Mouse (Mus musculus) testis, adult 2 months (tissue): ENCODE results near the gene Macrod1.

Source experiments
- CTCF ChIP-seq: fragments of 200-500 bp; IDR thresholded peaks from 2 replicates; pipeline ENCODE4 v1.5.1; 2012; ENCODE audit warnings: low read depth, mild to moderate bottlenecking, inconsistent platforms, low read length, moderate library complexity; ENCODE audit not compliant: control insufficient read depth, insufficient read depth, insufficient replicate concordance
- POLR2A ChIP-seq: fragments of 200-500 bp; IDR thresholded peaks from 2 replicates; pipeline ENCODE4 v1.6.1; 2012; ENCODE audit warnings: low read depth, mild to moderate bottlenecking, inconsistent platforms, low read length, moderate library complexity; ENCODE audit not compliant: control insufficient read depth

DNA sequence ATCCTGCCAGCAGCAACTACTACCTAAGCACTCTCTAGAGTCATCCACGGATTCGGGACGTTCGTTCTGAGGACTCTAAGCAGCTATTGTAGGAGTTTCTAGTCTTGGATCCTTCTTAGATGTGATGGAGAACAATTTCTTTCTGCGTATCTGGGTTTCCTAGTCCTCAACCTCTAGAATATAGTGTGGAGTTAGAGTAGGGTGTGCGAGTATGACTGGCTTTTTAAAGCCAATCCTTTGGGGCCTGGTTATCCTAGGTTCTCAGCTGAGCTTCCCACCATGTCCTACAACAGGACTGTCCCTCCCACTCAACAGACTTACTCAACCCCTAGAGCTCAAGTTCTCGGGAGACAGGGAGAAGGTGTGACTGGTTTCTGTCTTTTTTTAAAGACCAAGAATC is 148.7 kb downstream of the Macrod1 start:
- TF ChIP-seq CTCF (no peak), POLR2A (no peak)
